Mouse (Mus musculus) lung, adult 2 months (tissue): ENCODE measurements around the gene Emc8. TPM values are rescaled to one million over a fixed set of nuclear protein-coding genes. Genes with fewer than 3 reads are reported as not detected.
"Not testable (repeated sequence)": the region's sequence is repeated elsewhere in the genome, so short reads cannot be mapped to it uniquely, and the experiment has no call there.

Experiments
- DNase-seq: peaks from one replicate; pipeline ENCODE4 v3.0.0; 2022
- H3K4me1 ChIP-seq: fragments of 200-500 bp; 2 replicates; pipeline ENCODE4 v1.6.1; 2011; ENCODE audit warnings: low read length; ENCODE audit not compliant: control insufficient read depth, insufficient read depth
- H3K4me3 ChIP-seq: fragments of 200-500 bp; replicated peaks from 2 replicates; pipeline ENCODE3; 2011; ENCODE audit warnings: low read depth, mild to moderate bottlenecking, control low read depth, low read length; ENCODE audit errors: extremely low read depth
- CTCF ChIP-seq: fragments of 200-500 bp; IDR thresholded peaks from 2 replicates; pipeline ENCODE4 v1.5.1; 2011; ENCODE audit warnings: mild to moderate bottlenecking, low read length, control low read depth; ENCODE audit not compliant: insufficient read depth
- POLR2A ChIP-seq: fragments of 200-500 bp; IDR thresholded peaks from 2 replicates; pipeline ENCODE4 v1.6.1; 2011; ENCODE audit warnings: low read depth, mild to moderate bottlenecking, control low read depth, low read length, borderline replicate concordance; ENCODE audit errors: extremely low read depth
- WGBS: fragments of 180-500 bp; shearing (Covaris S2); methylation state at CpG from one replicate; pipeline ENCODE4 v1.1.7; 2018; 5-methylcytosine and 5-hydroxymethylcytosine counted together
- polyA plus RNA-seq: library from polyadenylated mRNA; depleted of rRNA; stranded (reverse); fragments of >200 nt; gene quantifications from 2 replicates; pipeline ENCODE4 v1.2.3, GENCODE M21; 2012

The Emc8 gene
- polyA plus RNA-seq, 1 experiment, result 56.8 TPM

GRCm38 (mm10) chr8:120686576-120686975 lies 18.2 kb upstream of the Emc8 start:
- no peak overlapping the region for H3K4me3 ChIP-seq
- H3K4me1 ChIP-seq, result no peaks in the 10 kb centered on the region
- no peak for TF ChIP-seq CTCF
- no peak for TF ChIP-seq POLR2A
- no peak for DNase-seq
- 81% methylated on average over 5 of the region's 5 CpGs for WGBS

GRCm38 (mm10) chr8:120686051-120686450 lies 17.7 kb upstream of the Emc8 start:
- no peak for DNase-seq
- no peak for TF ChIP-seq POLR2A
- TF ChIP-seq CTCF, result no peak

GRCm38 (mm10) chr8:120685591-120685990 lies 17.2 kb upstream of the Emc8 start:
- no peak overlapping the region for H3K4me3 ChIP-seq
- no peak for DNase-seq

More at GRCm38 (mm10) chr8:120686051-120686450, 17.7 kb upstream of the Emc8 start:
- WGBS, result 71% methylated on average over 13 of the region's 13 CpGs
- Histone ChIP-seq H3K4me3 (no peak overlapping the region), H3K4me1 (no peaks in the 10 kb centered on the region)

GRCm38 (mm10) chr8:120685097-120685496 lies 16.7 kb upstream of the Emc8 start:
- no peak for DNase-seq
- 51% methylated on average over 5 of the region's 5 CpGs for WGBS
- no peak overlapping the region for H3K4me3 ChIP-seq
- TF ChIP-seq POLR2A (no peak; the same call in 1 of the 2 replicates), CTCF (no peak)
- no peaks in the 10 kb centered on the region for H3K4me1 ChIP-seq

More at GRCm38 (mm10) chr8:120685591-120685990, 17.2 kb upstream of the Emc8 start:
- no peaks in the 10 kb centered on the region for H3K4me1 ChIP-seq
- TF ChIP-seq CTCF (no peak), POLR2A (no peak)
- WGBS, result 80% methylated on average over 8 of the region's 8 CpGs

- H3K4me3 ChIP-seq, result no peak overlapping the region
- TF ChIP-seq POLR2A (no peak), CTCF (no peak)
- no peak for DNase-seq
- no peaks in the 10 kb centered on the region for H3K4me1 ChIP-seq
- WGBS, result 74% methylated on average over 5 of the region's 5 CpGs
Observed at GRCm38 (mm10) chr8:120684082-120684481, 15.7 kb upstream of the Emc8 start.

- 16% methylated on average over 10 of the region's 10 CpGs for WGBS
- TF ChIP-seq CTCF, result peak; percentile 81
- TF ChIP-seq POLR2A, result no peak
- DNase-seq, result peak; percentile 72
- no peaks in the 10 kb centered on the region for H3K4me1 ChIP-seq
- no peak overlapping the region for H3K4me3 ChIP-seq
Observed at GRCm38 (mm10) chr8:120683602-120684001, 15.2 kb upstream of the Emc8 start.

GRCm38 (mm10) chr8:120681113-120681512 lies 12.7 kb upstream of the Emc8 start:
- WGBS, result 61% methylated on average over 10 of the region's 10 CpGs
- TF ChIP-seq CTCF, result no peak
- TF ChIP-seq POLR2A, result no peak

GRCm38 (mm10) chr8:120680405-120680804 lies 12.0 kb upstream of the Emc8 start:
- DNase-seq, result not testable (repeated sequence)
- WGBS, result 43% methylated on average over 7 of the region's 7 CpGs

More at GRCm38 (mm10) chr8:120681113-120681512, 12.7 kb upstream of the Emc8 start:
- no peaks in the 10 kb centered on the region for H3K4me1 ChIP-seq
- DNase-seq, result no peak
- no peak overlapping the region for H3K4me3 ChIP-seq

GRCm38 (mm10) chr8:120679629-120680387 lies 11.4 kb upstream of the Emc8 start:
- Histone ChIP-seq H3K4me3 (no peak overlapping the region), H3K4me1 (no peaks in the 10 kb centered on the region)
- TF ChIP-seq POLR2A (no peak), CTCF (no peak)
- no peak for DNase-seq
- 46% methylated on average over 11 of the region's 11 CpGs for WGBS

More at GRCm38 (mm10) chr8:120680405-120680804, 12.0 kb upstream of the Emc8 start:
- not testable (repeated sequence) for H3K4me3 ChIP-seq, H3K4me1 ChIP-seq
- peak; percentile 59 for TF ChIP-seq CTCF

GRCm38 (mm10) chr8:120678447-120678846 lies 10.1 kb upstream of the Emc8 start:
- WGBS, result 13% methylated on average over 10 of the region's 10 CpGs
- H3K4me1 ChIP-seq, result no peaks in the 10 kb centered on the region
- peak; percentile 83 for DNase-seq
- peak; percentile 84 for TF ChIP-seq CTCF
- no peak for TF ChIP-seq POLR2A
- H3K4me3 ChIP-seq, result no peak overlapping the region

- TF ChIP-seq CTCF, result no peak
- no peak for TF ChIP-seq POLR2A
- DNase-seq, result no peak
- WGBS, result 75% methylated on average over 8 of the region's 8 CpGs
- Histone ChIP-seq H3K4me3 (no peak overlapping the region), H3K4me1 (no peaks in the 10 kb centered on the region)
Observed at GRCm38 (mm10) chr8:120675718-120676117, 7.3 kb upstream of the Emc8 start.
